Mouse (Mus musculus) T-helper 2 cell (primary cell): ENCODE results near the gene Dst.

ENCODE experiments used
- in situ Hi-C: fragments of 300-600 bp; cut with MboI, MseI; formaldehyde crosslinking; loops from one replicate; pipeline ENCODE4 v1.15.1; 2025; ENCODE audit warnings: high pct_unique_total_duplicates

Gene Dst

DNA sequence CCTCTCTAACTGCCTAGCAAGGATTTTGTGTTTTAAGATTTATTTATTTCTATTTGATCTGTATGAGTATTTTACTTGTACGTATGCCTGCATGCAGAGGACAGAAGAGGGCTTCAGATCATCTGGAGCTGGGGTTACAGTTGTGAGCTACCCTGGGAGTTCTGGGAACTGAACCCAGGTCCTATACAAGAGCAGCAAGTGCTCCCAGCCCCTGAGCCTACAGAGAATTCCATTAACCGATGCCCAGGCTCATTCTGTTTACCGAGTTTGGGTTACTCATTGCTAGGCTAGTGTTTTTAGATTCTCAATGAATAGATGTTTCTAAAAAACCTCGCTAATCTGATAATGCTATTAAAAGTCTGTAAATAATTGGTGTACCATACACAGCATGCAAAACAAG, 67.3 kb downstream of the Dst start:
- in situ Hi-C loops = no loop called here

DNA sequence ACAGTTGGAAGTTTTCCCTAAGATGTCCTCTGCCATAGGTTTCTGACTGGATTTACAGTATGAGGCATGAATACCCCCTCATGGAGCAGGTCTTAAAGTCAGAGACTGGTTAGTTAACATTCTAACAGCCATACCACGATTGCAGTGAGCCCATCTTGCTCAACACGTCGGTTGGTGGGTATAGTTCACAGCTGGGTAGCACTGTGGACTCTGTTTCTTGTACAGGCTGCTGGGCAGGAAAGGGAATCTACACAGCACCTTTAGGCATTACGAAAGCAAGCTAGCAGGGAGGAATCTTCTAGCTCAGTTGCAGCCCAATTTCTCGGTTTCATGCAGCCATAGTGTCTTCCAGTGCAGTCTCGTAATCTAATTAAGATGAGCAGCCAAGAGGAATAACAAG, 69.8 kb downstream of the Dst start:
- in situ Hi-C loops = no loop called here

DNA sequence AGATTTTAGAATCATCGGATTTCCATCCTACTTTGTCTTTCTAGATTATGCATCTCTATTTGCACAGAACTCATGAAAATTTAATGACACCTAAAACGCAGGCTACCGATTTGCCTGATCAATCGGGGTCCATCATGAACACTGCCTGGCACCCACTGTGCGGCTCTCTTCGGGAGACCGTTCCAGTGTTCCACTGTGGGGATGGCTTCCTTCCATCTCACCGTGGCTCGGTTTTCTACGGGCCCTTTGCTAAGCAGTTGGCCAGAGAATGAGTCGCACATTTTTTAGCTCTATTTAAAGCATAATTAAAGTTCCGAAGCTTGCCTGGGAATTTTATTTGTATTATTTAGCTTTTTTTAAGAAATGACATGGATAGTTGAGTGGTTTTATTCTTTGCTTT, 72.4 kb downstream of the Dst start:
- in situ Hi-C loops = no loop called here

GRCm38 (mm10) chr1:33989643-33990042, 81.6 kb downstream of the Dst start:
- in situ Hi-C loops = no loop called here

DNA sequence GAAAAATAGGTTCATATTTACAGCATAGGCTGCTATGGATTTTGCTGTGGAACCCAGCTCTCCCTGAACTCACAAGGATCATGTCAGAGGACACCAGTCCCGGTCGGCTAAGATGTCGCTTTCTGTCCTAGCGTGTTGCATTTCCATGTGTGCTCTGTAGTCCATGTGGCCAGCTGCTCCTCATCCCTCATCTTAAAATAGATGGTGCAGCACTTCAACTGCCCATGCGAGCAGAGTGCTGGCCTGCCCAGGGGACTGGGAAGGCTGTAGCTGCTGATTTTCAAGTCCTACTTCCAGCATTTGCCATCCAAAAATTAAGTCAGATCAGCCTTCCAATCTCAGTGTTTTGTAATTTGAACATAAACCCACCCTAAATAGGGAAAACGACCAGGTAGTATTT, 83.0 kb downstream of the Dst start:
- in situ Hi-C loops = no loop called here

GRCm38 (mm10) chr1:33992810-33993209, 84.8 kb downstream of the Dst start:
- in situ Hi-C loops = no loop called here

GRCm38 (mm10) chr1:33994201-33994600, 86.2 kb downstream of the Dst start:
- in situ Hi-C loops = no loop called here

GRCm38 (mm10) chr1:33995386-33995785, 87.4 kb downstream of the Dst start:
- in situ Hi-C loops = no loop called here

- in situ Hi-C loops = no loop called here
These were observed 88.3 kb downstream of the Dst start for GRCm38 (mm10) chr1:33996105-33996887.

- in situ Hi-C loops = no loop called here
These were observed 94.3 kb downstream of the Dst start for GRCm38 (mm10) chr1:34002321-34002720.

GRCm38 (mm10) chr1:34002970-34003369, 94.9 kb downstream of the Dst start:
- in situ Hi-C loops = no loop called here

DNA sequence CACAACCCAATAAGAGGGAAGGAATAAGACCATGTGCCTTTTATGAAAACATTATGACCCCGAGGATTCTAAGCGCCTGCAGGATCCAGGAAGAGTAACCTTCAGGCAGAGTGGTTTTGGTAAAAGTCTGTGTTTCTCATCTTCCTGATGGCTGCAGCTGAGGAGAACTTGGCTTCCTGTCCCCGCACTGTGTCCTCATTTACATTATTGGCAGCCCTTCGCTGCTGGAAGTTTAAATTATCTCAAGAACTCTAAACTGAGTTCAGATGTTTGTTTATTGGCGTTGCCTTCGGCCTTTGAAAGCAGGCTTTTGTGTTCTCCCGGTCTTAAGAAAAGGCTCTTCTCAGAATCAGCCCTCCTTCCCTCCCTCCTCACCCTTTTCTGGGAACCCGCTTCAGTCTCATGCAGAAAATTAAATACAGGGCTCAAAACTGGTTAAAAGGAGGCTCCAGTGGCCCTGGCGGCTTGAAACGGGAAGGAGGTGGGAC, 97.3 kb downstream of the Dst start:
- in situ Hi-C loops = no loop called here

DNA sequence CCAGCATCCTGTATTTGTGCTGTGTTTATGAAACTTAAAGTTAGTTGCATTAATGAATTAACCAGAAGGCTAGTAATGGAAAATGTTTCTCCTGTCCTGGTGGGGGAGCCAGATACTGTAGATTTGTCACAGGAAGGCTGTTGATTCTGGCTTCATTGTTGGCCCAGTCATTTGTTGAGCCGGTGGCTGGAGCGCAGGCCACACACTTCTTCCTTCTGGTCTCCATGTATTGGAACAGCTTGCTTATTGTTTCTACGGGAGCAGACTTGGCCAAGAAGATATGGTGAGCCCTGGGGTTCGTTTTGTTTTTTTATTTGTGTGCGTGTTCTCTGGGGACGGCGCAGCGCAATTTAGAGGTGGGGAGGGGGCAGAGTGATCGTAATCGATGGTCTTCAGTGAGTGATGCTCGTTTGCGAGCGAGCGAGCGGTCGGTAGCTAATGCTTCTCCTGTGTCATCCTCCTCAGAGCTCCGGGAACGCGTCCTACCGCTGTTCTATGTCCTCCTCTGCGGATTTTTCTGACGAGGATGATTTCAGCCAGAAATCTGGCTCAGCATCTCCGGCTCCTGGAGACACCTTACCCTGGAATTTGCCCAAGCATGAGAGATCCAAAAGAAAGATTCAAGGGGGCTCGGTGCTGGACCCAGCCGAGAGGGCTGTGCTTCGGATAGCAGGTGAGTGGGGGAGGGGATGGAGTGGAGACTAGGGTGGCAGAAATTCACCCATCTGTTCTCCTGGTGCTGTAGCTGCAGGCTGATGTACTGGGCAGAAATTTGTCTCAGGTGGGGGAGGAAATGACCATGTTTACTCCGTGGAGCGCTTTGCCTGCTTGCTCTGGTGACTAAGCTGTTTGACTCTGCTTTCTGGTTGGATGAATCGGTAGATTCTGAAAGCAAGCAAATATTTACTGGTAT, 98.0 kb downstream of the Dst start:
- in situ Hi-C loops = no loop called here

GRCm38 (mm10) chr1:34006828-34007361, 98.9 kb downstream of the Dst start:
- in situ Hi-C loops = no loop called here

- in situ Hi-C loops = no loop called here
These were observed 99.4 kb downstream of the Dst start for GRCm38 (mm10) chr1:34007379-34007778.

- in situ Hi-C loops = no loop called here
These were observed 103.1 kb downstream of the Dst start for GRCm38 (mm10) chr1:34011051-34011677.

- in situ Hi-C loops = no loop called here
These were observed 103.8 kb downstream of the Dst start for GRCm38 (mm10) chr1:34011821-34012271.

DNA sequence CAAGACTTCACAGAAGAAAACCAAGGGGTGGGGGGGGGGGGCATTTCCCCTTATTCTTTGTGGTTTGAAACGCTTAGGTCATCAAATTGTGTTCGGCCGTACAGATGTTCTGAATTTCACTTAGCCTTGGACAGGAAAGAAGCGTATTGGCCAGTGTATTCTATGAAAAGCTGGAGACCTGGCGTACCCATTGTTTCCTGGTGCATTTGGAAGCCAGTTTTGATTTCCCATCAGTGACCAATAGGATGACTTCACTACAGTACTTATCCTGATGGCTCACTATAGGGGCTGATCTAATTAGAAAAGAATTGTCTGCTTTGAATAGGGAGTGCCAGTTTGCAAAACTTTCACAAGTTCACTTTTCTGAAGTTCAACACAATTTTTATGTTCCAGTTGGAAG, 105.5 kb downstream of the Dst start:
- in situ Hi-C loops = no loop called here

DNA sequence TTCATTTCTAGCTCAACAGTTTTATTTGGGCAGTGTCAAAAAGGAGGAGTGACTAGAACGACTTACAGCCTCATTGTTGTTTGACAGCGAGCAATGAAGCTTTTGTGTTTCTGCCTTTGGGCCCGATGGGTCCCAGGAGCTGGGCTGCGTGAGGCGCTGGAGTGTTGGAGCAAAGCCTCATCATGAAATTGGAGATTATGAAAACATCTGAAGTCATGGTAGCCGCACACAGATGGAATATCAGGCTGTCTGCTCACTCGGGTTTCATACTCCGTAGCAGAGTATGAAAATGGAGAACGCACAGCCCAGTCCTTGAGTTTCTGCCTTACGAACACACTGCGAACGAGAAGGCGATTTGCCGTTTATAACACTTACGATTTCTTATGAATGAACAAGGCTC, 108.8 kb downstream of the Dst start:
- in situ Hi-C loops = no loop called here

DNA sequence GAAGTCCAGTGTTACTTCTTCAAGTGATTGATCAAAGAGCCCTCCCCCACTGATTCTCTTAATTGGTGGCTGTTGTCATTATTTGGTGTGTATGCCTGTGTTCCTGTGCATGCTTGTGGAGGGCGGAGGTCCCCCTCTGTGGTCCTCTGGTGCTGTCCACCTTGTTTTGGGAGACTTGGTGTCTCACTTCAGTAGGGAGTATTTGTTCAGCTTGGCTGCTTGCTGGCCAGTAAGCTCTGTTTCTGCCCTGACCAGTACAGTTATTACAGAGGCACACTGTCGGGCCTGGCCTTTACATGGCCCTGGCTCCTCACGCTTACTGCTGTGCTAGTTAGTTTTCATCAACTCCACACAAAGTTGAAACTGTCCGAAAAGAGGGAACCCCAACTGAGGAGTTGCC, 109.3 kb downstream of the Dst start:
- in situ Hi-C loops = no loop called here

DNA sequence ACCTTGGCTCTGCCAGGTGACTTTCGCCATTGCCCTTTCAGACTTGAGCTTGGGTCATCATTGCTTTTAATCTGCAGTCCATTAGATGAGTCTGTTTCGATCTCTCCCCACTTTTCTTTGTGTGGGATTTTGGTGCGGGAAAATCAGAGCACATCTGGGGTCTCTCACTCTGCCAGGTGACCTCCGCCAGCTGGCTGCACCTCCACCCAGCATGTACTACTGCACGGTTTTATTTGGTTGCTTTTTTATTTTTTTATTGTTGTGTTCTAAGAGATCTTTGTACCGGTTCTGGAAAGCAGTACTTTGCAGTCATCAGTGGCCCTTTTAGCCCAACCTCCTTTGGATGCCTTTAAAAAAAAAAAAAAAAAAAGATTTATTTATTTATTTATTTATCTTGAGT, 112.6 kb downstream of the Dst start:
- in situ Hi-C loops = no loop called here

DNA sequence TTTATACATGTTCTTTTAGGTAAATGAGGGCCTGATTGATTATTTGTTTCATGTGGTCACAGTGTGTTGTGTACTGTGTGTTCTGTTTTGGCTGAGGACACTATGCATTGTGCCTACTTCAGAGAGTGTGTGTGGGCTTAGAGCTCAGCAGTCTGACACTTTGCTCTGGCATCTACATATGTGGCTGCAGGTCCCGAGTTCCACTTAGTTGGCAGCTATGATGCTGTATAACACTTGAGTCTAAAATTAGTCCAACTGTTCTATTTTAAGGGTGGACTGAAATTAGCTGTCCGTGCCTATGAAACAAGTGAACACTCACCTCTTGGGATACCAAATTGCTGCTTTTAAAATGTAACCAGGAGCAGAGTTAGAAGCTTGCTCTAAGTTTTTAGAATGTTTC, 113.5 kb downstream of the Dst start:
- in situ Hi-C loops = no loop called here
